Mouse (Mus musculus): Measurements from ENCODE around the gene Ppp1r12a. TPM values are rescaled to one million over a fixed set of nuclear protein-coding genes. Genes with fewer than 3 reads are reported as not detected.

Ppp1r12a gene
- polyA plus RNA-seq, 2 experiments: 58.0 to 72.8 TPM

DNA sequence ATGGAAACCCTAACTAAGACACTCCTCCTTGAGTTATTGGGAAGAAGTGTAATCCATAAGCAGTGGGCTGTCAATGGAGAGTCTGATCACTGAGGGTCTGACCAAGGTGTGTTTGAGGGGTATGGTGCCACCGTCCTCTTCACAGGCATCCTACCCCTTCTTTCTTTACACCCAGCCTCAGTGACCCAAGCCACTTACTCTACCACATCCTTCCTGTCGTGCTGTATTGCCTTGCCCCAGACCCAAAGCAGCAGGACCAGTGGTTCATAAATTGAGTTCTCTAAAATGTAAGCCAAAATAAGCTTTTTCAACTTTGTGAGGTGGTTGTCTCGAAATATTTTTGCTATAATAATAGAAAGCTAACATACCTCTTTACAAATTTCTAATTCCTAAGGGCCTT is 22.2 kb upstream of the Ppp1r12a start:
- Histone ChIP-seq H3K36me3 (ENCODE audit: control insufficient read depth, insufficient read depth, low read length) (no peaks in the 10 kb centered on the region), H3K27ac (replicated peaks; ENCODE audit: low read depth, low read length) (no peak overlapping the region), H3K9ac (ENCODE audit: low read depth, low read length, severe bottlenecking) (no peak overlapping the region), H3K9me3 (ENCODE audit: control insufficient read depth, low read length) (no peaks in the 10 kb centered on the region), H3K4me2 (replicated peaks; ENCODE audit: low read depth, low read length, severe bottlenecking) (no peak overlapping the region), H3K27me3 (ENCODE audit: control insufficient read depth, insufficient read depth, low read length) (no peaks in the 10 kb centered on the region), H3K4me1 (ENCODE audit: control insufficient read depth, insufficient read depth, low read length) (no peaks in the 10 kb centered on the region), H3K4me3 (replicated peaks; ENCODE audit: low read length) (no peak overlapping the region)
- ATAC-seq (ENCODE audit: low FRiP score, low read depth) (no peak), DNase-seq (ENCODE audit: low spot score) (no peak)
- WGBS: 79% methylated on average over 3 of the region's 3 CpGs
- TF ChIP-seq POLR2A (IDR thresholded peaks at IDR 0.05; ENCODE audit: borderline replicate concordance, extremely low read depth, insufficient read depth, insufficient read length): no peak

DNA sequence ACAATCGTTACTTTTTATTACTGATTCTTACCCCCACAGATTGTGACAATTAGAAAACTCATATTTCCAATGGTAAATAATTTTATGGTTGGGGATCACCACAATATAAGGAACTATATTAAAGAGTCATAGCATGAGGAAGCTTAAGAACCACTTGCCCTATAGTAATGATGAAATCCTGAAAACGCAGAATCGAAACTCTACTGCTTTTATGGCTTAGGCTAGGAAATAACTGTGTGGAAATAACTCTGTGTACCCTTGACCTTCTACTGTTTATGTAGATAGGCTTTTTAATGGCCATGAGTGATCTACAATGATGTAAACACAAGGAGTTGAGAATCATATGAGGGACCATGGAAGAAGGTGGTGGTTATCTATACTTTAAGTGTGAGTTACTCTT is 21.3 kb upstream of the Ppp1r12a start:
- Histone ChIP-seq H3K4me1 (ENCODE audit: control insufficient read depth, insufficient read depth, low read length) (no peaks in the 10 kb centered on the region), H3K36me3 (ENCODE audit: control insufficient read depth, insufficient read depth, low read length) (no peaks in the 10 kb centered on the region), H3K4me2 (replicated peaks; ENCODE audit: low read depth, low read length, severe bottlenecking) (no peak overlapping the region), H3K9me3 (ENCODE audit: control insufficient read depth, low read length) (no peaks in the 10 kb centered on the region), H3K27me3 (ENCODE audit: control insufficient read depth, insufficient read depth, low read length) (no peaks in the 10 kb centered on the region), H3K4me3 (replicated peaks; ENCODE audit: low read length) (no peak overlapping the region), H3K27ac (replicated peaks; ENCODE audit: low read depth, low read length) (no peak overlapping the region), H3K9ac (ENCODE audit: low read depth, low read length, severe bottlenecking) (no peak overlapping the region)
- no peak for TF ChIP-seq POLR2A (IDR thresholded peaks at IDR 0.05; ENCODE audit: borderline replicate concordance, extremely low read depth, insufficient read depth, insufficient read length)
- ATAC-seq (ENCODE audit: low FRiP score, low read depth) (no peak), DNase-seq (ENCODE audit: low spot score) (no peak)
- WGBS: 85% methylated on average over 3 of the region's 3 CpGs

DNA sequence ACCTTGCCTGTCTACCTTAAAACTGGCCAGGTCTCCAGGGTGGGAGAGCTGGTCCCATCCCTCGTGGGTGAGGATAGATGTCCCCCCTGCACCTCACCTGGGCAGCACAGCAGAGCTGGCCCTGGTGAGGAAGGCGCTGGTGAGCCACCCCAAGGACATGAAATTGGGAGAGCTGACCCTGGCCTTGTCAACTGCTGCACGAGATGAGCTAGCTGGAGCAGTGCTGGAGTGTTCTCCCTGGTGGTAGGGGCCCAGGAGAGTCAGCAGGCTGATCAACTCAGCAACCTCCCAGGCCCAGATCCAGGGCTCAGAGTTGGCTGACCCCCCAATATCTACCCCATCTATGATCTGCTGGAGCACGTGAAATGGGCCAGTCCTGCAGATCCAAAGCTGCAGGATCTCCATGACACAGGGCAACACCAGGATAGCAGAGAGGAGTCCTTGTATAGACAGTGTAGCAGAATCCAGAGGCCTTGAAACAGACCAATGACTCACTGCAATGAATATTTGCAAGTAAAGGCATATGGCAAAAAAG is 17.9 kb upstream of the Ppp1r12a start:
- TF ChIP-seq POLR2A (IDR thresholded peaks at IDR 0.05; ENCODE audit: borderline replicate concordance, extremely low read depth, insufficient read depth, insufficient read length): no peak
- Histone ChIP-seq H3K9ac (ENCODE audit: low read depth, low read length, severe bottlenecking) (no peak overlapping the region), H3K4me1 (ENCODE audit: control insufficient read depth, insufficient read depth, low read length) (no peaks in the 10 kb centered on the region), H3K4me3 (replicated peaks; ENCODE audit: low read length) (no peak overlapping the region), H3K9me3 (ENCODE audit: control insufficient read depth, low read length) (no peaks in the 10 kb centered on the region), H3K27me3 (ENCODE audit: control insufficient read depth, insufficient read depth, low read length) (no peaks in the 10 kb centered on the region), H3K4me2 (replicated peaks; ENCODE audit: low read depth, low read length, severe bottlenecking) (no peak overlapping the region), H3K27ac (replicated peaks; ENCODE audit: low read depth, low read length) (no peak overlapping the region), H3K36me3 (ENCODE audit: control insufficient read depth, insufficient read depth, low read length) (no peaks in the 10 kb centered on the region)
- ATAC-seq (ENCODE audit: low FRiP score, low read depth): no peak
- no peak for DNase-seq (ENCODE audit: low spot score)
- WGBS: 76% methylated on average over 4 of the region's 4 CpGs

DNA sequence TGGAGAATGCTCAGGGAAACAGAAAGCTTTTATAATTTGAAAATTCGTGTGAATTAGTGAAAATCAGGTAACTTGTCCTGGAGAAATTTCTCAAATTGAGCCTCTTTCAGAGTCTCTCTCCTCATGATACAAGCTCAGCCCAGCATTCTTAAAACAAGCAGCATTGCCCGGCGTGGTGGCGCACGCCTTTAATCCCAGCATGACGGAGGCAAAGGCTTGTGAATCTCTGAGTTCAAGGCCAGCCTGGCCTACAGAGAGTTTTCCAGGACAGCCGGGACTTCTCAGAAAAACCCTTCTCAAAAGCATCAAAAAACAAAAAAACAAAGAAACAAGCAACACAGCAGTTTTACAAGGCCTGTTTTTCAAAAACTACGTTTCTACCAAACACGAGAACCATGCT is 16.3 kb upstream of the Ppp1r12a start:
- Histone ChIP-seq H3K27me3 (ENCODE audit: control insufficient read depth, insufficient read depth, low read length) (no peaks in the 10 kb centered on the region), H3K9ac (ENCODE audit: low read depth, low read length, severe bottlenecking) (no peak overlapping the region), H3K27ac (replicated peaks; ENCODE audit: low read depth, low read length) (no peak overlapping the region), H3K4me2 (replicated peaks; ENCODE audit: low read depth, low read length, severe bottlenecking) (no peak overlapping the region), H3K36me3 (ENCODE audit: control insufficient read depth, insufficient read depth, low read length) (no peaks in the 10 kb centered on the region), H3K4me1 (ENCODE audit: control insufficient read depth, insufficient read depth, low read length) (no peaks in the 10 kb centered on the region), H3K4me3 (replicated peaks; ENCODE audit: low read length) (no peak overlapping the region), H3K9me3 (ENCODE audit: control insufficient read depth, low read length) (no peaks in the 10 kb centered on the region)
- ATAC-seq (ENCODE audit: low FRiP score, low read depth) (no peak), DNase-seq (ENCODE audit: low spot score) (no peak)
- TF ChIP-seq POLR2A (IDR thresholded peaks at IDR 0.05; ENCODE audit: borderline replicate concordance, extremely low read depth, insufficient read depth, insufficient read length): no peak
- 77% methylated on average over 9 of the region's 9 CpGs for WGBS

DNA sequence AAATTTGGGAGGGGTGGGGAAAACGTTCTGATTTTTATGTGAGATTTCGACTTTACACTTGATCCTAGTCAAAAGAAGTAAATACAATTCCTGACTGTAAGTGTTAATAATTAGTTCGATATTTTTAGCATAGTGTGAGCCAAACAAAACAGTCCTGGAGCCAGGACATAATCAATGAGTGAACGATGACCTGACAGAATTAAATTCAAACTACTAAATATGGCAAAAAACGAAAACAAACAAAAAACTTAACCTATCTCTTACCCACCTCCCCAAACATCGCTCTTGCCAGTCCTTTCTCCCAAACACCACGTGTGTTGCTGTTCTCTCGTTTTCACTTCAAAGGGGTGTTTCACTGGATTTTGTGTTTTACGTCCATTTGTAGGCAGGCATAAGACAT is 15.0 kb upstream of the Ppp1r12a start:
- Histone ChIP-seq H3K4me1 (ENCODE audit: control insufficient read depth, insufficient read depth, low read length) (no peaks in the 10 kb centered on the region), H3K9me3 (ENCODE audit: control insufficient read depth, low read length) (no peaks in the 10 kb centered on the region), H3K4me3 (replicated peaks; ENCODE audit: low read length) (no peak overlapping the region), H3K9ac (ENCODE audit: low read depth, low read length, severe bottlenecking) (no peak overlapping the region), H3K4me2 (replicated peaks; ENCODE audit: low read depth, low read length, severe bottlenecking) (no peak overlapping the region), H3K27ac (replicated peaks; ENCODE audit: low read depth, low read length) (no peak overlapping the region), H3K27me3 (ENCODE audit: control insufficient read depth, insufficient read depth, low read length) (no peaks in the 10 kb centered on the region), H3K36me3 (ENCODE audit: control insufficient read depth, insufficient read depth, low read length) (no peaks in the 10 kb centered on the region)
- WGBS: 55% methylated on average over 9 of the region's 9 CpGs
- DNase-seq (ENCODE audit: low spot score) (no peak), ATAC-seq (ENCODE audit: low FRiP score, low read depth) (no peak)
- TF ChIP-seq POLR2A (IDR thresholded peaks at IDR 0.05; ENCODE audit: borderline replicate concordance, extremely low read depth, insufficient read depth, insufficient read length): no peak

DNA sequence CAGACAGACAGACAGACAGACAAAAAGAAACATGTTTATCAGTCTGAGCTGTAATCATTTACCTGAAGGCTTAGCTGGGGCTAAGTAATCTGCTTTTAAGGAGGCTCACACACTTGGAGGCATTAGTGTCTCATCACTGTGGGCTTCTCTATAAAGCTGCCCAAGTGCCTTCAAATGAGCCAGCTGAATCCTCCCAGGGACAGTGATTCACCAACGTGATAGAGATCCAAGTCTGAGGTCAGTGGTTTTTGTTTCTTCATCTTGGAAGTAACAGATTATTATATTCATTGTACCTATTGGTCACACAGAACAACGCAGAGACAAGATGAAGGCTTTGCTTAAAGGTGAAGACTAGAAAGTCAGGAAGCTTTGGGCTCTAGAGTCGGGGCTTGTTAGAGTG is 8.7 kb upstream of the Ppp1r12a start:
- Histone ChIP-seq H3K27me3 (ENCODE audit: control insufficient read depth, insufficient read depth, low read length) (no peaks in the 10 kb centered on the region), H3K36me3 (ENCODE audit: control insufficient read depth, insufficient read depth, low read length) (no peaks in the 10 kb centered on the region), H3K9ac (ENCODE audit: low read depth, low read length, severe bottlenecking) (no peak overlapping the region), H3K4me2 (replicated peaks; ENCODE audit: low read depth, low read length, severe bottlenecking) (no peak overlapping the region), H3K9me3 (ENCODE audit: control insufficient read depth, low read length) (no peaks in the 10 kb centered on the region), H3K4me1 (ENCODE audit: control insufficient read depth, insufficient read depth, low read length) (no peaks in the 10 kb centered on the region), H3K4me3 (replicated peaks; ENCODE audit: low read length) (no peak overlapping the region), H3K27ac (replicated peaks; ENCODE audit: low read depth, low read length) (no peak overlapping the region)
- TF ChIP-seq POLR2A (IDR thresholded peaks at IDR 0.05; ENCODE audit: borderline replicate concordance, extremely low read depth, insufficient read depth, insufficient read length): no peak
- 79% methylated on average over 3 of the region's 3 CpGs for WGBS
- DNase-seq (ENCODE audit: low spot score): no peak
- ATAC-seq (ENCODE audit: low FRiP score, low read depth): no peak

All from limb, embryonic 14.5 days (tissue).